Mouse (Mus musculus) bone marrow, adult 2 months (tissue): ENCODE results near the gene Cul7.

Experiments
- CTCF ChIP-seq: fragments of 200-500 bp; IDR thresholded peaks from 2 replicates; pipeline ENCODE4 v1.5.1; 2011; ENCODE audit warnings: low read length, control low read depth; ENCODE audit not compliant: control insufficient read depth, insufficient read depth
- POLR2A ChIP-seq: fragments of 200-500 bp; IDR thresholded peaks from 2 replicates; pipeline ENCODE4 v1.6.1; 2011; ENCODE audit warnings: low read depth, mild to moderate bottlenecking, control low read depth, low read length, borderline replicate concordance; ENCODE audit not compliant: control insufficient read depth

- no peak for TF ChIP-seq CTCF
- TF ChIP-seq POLR2A, result no peak
These were observed 32.3 kb upstream of the Cul7 start for GRCm38 (mm10) chr17:46617799-46618198.
